Mouse (Mus musculus): ENCODE measurements around the gene Slc3a2. TPM values are rescaled to one million over a fixed set of nuclear protein-coding genes. Genes with fewer than 3 reads are reported as not detected.
A peak's percentile ranks its signal among the peaks of the same experiment; 100 is the strongest.
"Not testable (repeated sequence)": the region's sequence is repeated elsewhere in the genome, so short reads cannot be mapped to it uniquely, and the experiment has no call there.

The Slc3a2 gene
- polyA plus RNA-seq, 1 experiment from 2014 or later: 123 TPM

DNA sequence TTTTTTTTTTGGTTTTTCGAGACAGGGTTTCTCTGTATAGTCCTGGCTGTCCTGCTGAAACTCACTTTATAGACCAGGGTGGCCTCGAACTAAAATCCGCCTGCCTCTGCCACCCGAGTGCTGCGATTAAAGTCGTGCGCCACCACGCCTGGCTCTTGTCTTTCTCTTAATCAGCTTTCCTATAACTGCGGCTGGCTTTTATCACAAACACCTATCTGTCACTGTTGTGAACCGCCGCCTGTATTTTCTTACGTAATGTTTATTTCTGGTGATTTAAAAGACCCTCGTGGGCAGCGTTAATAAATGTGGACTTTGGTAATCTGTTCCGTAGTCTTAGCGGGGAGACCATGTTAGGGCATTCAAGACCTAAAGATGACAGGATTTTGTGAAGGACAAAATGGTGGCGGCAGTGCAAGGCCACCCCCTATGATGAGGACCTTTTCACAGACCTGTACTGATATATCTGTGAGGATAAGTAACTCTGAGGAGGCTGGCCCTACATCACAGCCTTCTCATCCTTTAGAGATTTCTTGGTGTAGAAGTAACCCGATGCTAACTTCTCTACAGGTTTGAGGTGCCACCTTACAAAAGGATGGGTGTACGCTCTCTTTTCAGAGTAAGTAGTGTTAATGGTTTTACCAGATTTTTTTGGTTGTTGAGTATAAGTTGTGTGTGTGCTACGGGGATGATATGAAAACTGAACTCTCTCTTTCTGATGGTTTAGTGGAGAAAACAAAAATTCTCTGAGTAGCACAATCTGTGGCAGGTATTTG is 591 bp upstream of the Slc3a2 start:
- no peaks in the 10 kb centered on the region for H3K9me3 ChIP-seq (ENCODE audit: control insufficient read depth, low read length)
- peak overlapping the region; percentile 98 for H3K9ac ChIP-seq (ENCODE audit: low read depth, low read length)
- ATAC-seq (ENCODE audit: low FRiP score): no peak
- DNase-seq (ENCODE audit: low spot score): peak; percentile 45
- peaks cover 7% of the 10 kb centered on the region; the same call in 1 of the 2 replicates for H3K36me3 ChIP-seq (ENCODE audit: control insufficient read depth, insufficient read depth, low read length)
- H3K4me1 ChIP-seq (replicated peaks; ENCODE audit: control insufficient read depth, insufficient read depth, low read length): no peaks in the 10 kb centered on the region
- under 1% methylated on average over 20 of the region's 20 CpGs for WGBS
- peak overlapping the region; percentile 44 for H3K4me2 ChIP-seq (replicated peaks; ENCODE audit: low read depth, low read length)
- H3K4me3 ChIP-seq (ENCODE audit: low read depth, low read length): peak overlapping the region; percentile 84
- H3K27me3 ChIP-seq (ENCODE audit: control insufficient read depth, insufficient read depth, low read length): no peaks in the 10 kb centered on the region
- peak overlapping the region; percentile 77 for H3K27ac ChIP-seq (ENCODE audit: low read depth, low read length)

DNA sequence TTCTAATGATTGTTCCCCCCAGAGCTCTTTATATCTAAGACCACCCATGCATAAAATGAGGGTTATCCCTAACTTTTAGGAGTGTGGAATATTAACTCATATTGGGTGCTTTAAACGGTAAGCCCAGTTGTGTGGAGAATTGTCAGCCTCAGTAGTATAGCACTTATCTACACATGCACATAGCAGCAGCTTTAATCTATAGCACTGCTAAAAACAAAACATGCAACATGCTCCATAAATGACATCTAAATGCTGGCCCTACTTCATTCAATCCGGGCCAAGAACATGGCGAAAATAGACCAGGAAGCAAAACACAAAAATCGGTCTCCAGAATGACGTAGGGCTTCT is 636 bp downstream of the Slc3a2 start:
- peak overlapping the region; percentile 88 for H3K27ac ChIP-seq (ENCODE audit: low read depth, low read length)
- no peak; the same call in 1 of the 2 replicates for ATAC-seq (ENCODE audit: low FRiP score)
- WGBS: 1% methylated on average over 5 of the region's 5 CpGs

DNA sequence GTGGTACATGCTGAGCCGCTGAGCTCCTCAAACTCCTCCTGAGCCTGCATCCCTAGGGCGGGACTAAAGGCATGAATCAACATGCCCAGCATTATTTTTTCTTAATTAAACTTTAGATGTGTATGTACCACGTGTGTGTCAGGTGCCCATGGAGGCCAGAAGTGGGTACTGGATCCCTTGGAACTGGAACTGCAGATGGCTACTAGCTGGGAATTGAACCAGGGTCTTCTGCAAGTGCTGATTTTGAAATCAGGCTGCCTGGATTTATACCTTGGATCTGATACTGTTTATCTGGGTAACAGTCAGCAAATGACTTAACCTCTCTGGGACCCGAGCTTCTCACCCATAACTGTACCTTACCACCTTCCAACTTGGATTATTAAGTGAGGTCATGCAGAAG is 1.1 kb downstream of the Slc3a2 start:
- peaks cover 7% of the 10 kb centered on the region; the same call in 1 of the 2 replicates for H3K36me3 ChIP-seq (ENCODE audit: control insufficient read depth, insufficient read depth, low read length)
- no peaks in the 10 kb centered on the region for H3K4me1 ChIP-seq (replicated peaks; ENCODE audit: control insufficient read depth, insufficient read depth, low read length)
- DNase-seq (ENCODE audit: low spot score) (no peak), ATAC-seq (ENCODE audit: low FRiP score) (no peak)
- H3K9ac ChIP-seq (ENCODE audit: low read depth, low read length): peak overlapping the region; percentile 88
- H3K4me3 ChIP-seq (ENCODE audit: low read depth, low read length): peak overlapping the region; percentile 84
- no peaks in the 10 kb centered on the region for H3K27me3 ChIP-seq (ENCODE audit: control insufficient read depth, insufficient read depth, low read length)
- 73% methylated on average over 4 of the region's 4 CpGs for WGBS
- H3K4me2 ChIP-seq (replicated peaks; ENCODE audit: low read depth, low read length): peak overlapping the region; percentile 69
- no peaks in the 10 kb centered on the region for H3K9me3 ChIP-seq (ENCODE audit: control insufficient read depth, low read length)
- H3K27ac ChIP-seq (ENCODE audit: low read depth, low read length): no peak overlapping the region

More for the DNA sequence above, 636 bp downstream of the Slc3a2 start:
- Histone ChIP-seq H3K9me3 (ENCODE audit: control insufficient read depth, low read length) (no peaks in the 10 kb centered on the region), H3K9ac (ENCODE audit: low read depth, low read length) (peak overlapping the region; percentile 88), H3K27me3 (ENCODE audit: control insufficient read depth, insufficient read depth, low read length) (no peaks in the 10 kb centered on the region), H3K4me1 (replicated peaks; ENCODE audit: control insufficient read depth, insufficient read depth, low read length) (no peaks in the 10 kb centered on the region), H3K4me2 (replicated peaks; ENCODE audit: low read depth, low read length) (peak overlapping the region; percentile 69), H3K4me3 (ENCODE audit: low read depth, low read length) (peak overlapping the region; percentile 84), H3K36me3 (ENCODE audit: control insufficient read depth, insufficient read depth, low read length) (peaks cover 7% of the 10 kb centered on the region; the same call in 1 of the 2 replicates)
- no peak for DNase-seq (ENCODE audit: low spot score)

DNA sequence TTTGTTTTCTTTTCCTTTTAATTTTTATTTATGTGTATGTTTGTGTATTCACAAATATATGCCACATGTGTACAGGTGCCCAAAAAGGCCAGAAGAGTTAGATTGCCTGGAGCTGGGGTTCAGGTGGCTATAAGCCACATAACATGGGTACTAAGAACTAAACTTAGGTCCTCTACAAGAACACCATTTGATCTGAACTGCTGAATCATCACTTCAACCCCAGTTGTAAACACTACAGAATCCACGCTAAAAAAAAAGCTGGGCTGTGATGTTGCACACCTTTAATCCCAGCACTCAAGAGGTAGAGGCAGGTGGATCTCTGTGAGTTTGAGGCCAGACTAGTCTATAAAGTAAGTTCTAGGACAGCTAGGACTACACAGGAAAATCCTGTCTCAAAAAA is 1.8 kb downstream of the Slc3a2 start:
- Histone ChIP-seq H3K4me2 (replicated peaks; ENCODE audit: low read depth, low read length) (no peak overlapping the region), H3K9ac (ENCODE audit: low read depth, low read length) (no peak overlapping the region), H3K27ac (ENCODE audit: low read depth, low read length) (no peak overlapping the region), H3K36me3 (ENCODE audit: control insufficient read depth, insufficient read depth, low read length) (peaks cover 6% of the 10 kb centered on the region; the same call in 1 of the 2 replicates), H3K4me1 (replicated peaks; ENCODE audit: control insufficient read depth, insufficient read depth, low read length) (no peaks in the 10 kb centered on the region), H3K9me3 (ENCODE audit: control insufficient read depth, low read length) (no peaks in the 10 kb centered on the region), H3K4me3 (ENCODE audit: low read depth, low read length) (no peak overlapping the region), H3K27me3 (ENCODE audit: control insufficient read depth, insufficient read depth, low read length) (no peaks in the 10 kb centered on the region)
- no peak for ATAC-seq (ENCODE audit: low FRiP score)
- 85% methylated on average over 1 of the region's 1 CpGs for WGBS
- no peak for DNase-seq (ENCODE audit: low spot score)

GRCm38 (mm10) chr19:8719037-8719436 is 4.1 kb downstream of the Slc3a2 start:
- H3K27me3 ChIP-seq (ENCODE audit: control insufficient read depth, insufficient read depth, low read length); H3K4me3 ChIP-seq (ENCODE audit: low read depth, low read length): not testable (repeated sequence)

DNA sequence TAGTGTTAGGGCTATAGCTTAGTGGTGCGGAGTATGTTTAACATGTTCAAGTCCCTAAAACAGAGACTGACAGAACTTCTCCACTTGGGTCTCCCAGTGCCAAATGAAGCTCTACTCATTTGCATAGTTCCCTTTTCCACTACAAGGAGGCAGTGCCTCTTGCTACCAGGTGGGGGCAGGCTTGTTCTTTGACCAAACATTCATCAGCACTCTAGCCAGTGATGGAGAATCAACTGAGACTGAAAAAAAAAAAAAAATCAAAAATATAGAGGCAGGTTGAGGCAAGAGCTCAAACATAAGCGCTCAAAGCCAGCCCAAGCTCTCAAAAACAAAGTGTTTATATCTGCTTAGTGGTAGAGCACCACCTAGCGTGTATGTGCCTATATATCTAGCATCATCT is 4.8 kb downstream of the Slc3a2 start:
- Histone ChIP-seq H3K9me3 (ENCODE audit: control insufficient read depth, low read length) (no peaks in the 10 kb centered on the region), H3K9ac (ENCODE audit: low read depth, low read length) (no peak overlapping the region), H3K27ac (ENCODE audit: low read depth, low read length) (no peak overlapping the region), H3K4me2 (replicated peaks; ENCODE audit: low read depth, low read length) (no peak overlapping the region), H3K4me3 (ENCODE audit: low read depth, low read length) (no peak overlapping the region), H3K36me3 (ENCODE audit: control insufficient read depth, insufficient read depth, low read length) (no peaks in the 10 kb centered on the region), H3K27me3 (ENCODE audit: control insufficient read depth, insufficient read depth, low read length) (no peaks in the 10 kb centered on the region), H3K4me1 (replicated peaks; ENCODE audit: control insufficient read depth, insufficient read depth, low read length) (no peaks in the 10 kb centered on the region)
- DNase-seq (ENCODE audit: low spot score) (peak; percentile 75), ATAC-seq (ENCODE audit: low FRiP score) (no peak)
- WGBS: 74% methylated on average over 3 of the region's 3 CpGs

More at GRCm38 (mm10) chr19:8719037-8719436, 4.1 kb downstream of the Slc3a2 start:
- not testable (repeated sequence) for H3K27ac ChIP-seq (ENCODE audit: low read depth, low read length); H3K36me3 ChIP-seq (ENCODE audit: control insufficient read depth, insufficient read depth, low read length); H3K4me1 ChIP-seq (replicated peaks; ENCODE audit: control insufficient read depth, insufficient read depth, low read length); DNase-seq (ENCODE audit: low spot score); H3K9ac ChIP-seq (ENCODE audit: low read depth, low read length); ATAC-seq (ENCODE audit: low FRiP score); H3K4me2 ChIP-seq (replicated peaks; ENCODE audit: low read depth, low read length); H3K9me3 ChIP-seq (ENCODE audit: control insufficient read depth, low read length)

- no peak for ATAC-seq (ENCODE audit: low FRiP score)
- no peaks in the 10 kb centered on the region for H3K4me1 ChIP-seq (replicated peaks; ENCODE audit: control insufficient read depth, insufficient read depth, low read length)
- H3K27ac ChIP-seq (ENCODE audit: low read depth, low read length): no peak overlapping the region
- WGBS: 67% methylated on average over 8 of the region's 10 CpGs
- no peaks in the 10 kb centered on the region for H3K36me3 ChIP-seq (ENCODE audit: control insufficient read depth, insufficient read depth, low read length)
- H3K27me3 ChIP-seq (ENCODE audit: control insufficient read depth, insufficient read depth, low read length): no peaks in the 10 kb centered on the region
- H3K9ac ChIP-seq (ENCODE audit: low read depth, low read length): no peak overlapping the region
- DNase-seq (ENCODE audit: low spot score): no peak
- H3K4me2 ChIP-seq (replicated peaks; ENCODE audit: low read depth, low read length): no peak overlapping the region
- H3K4me3 ChIP-seq (ENCODE audit: low read depth, low read length): no peak overlapping the region
- H3K9me3 ChIP-seq (ENCODE audit: control insufficient read depth, low read length): no peaks in the 10 kb centered on the region
Measured at GRCm38 (mm10) chr19:8716767-8717475, 6.2 kb downstream of the Slc3a2 start.

DNA sequence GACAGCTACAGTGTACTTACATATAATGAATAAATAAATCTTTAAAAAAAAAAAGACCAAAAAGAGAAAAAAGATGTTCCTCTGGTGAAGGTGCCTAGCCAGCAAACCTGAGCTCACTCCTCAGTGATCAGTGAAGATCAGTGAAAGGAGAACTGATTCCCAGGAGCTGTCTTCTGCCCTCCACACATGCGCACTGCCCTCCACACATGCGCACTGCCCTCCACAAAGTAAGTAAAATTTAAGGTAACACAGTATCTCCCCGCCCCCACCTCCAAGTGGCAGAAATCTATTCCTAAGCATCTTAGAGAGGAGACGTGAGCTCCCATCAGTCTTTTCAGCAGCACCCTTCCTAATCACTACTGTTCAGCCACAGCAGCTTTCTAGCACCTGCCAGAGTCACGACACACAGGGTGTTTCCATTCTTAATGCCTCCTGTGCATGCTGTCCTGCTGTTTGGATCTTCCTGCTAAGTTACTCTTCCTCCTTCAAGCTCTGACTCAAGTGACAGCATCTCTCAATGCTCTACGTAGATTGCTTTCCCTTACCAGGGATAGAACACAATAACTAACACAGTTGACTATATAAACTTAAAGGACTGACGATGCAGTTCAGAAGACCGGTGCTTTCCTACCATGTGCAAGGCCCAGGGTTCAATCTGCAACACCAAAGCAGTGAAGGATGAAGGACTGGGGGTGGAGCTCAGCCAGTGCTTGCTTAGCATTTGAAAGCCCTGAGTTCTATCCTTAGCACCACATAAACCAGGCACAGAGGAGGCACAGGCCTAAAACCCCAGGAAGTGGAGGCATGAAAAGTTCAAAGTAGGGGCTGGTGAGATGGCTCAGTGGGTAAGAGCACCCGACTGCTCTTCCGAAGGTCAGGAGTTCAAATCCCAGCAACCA is 7.1 kb downstream of the Slc3a2 start:
- no peak for ATAC-seq (ENCODE audit: low FRiP score)
- no peak for DNase-seq (ENCODE audit: low spot score)
- Histone ChIP-seq H3K36me3 (ENCODE audit: control insufficient read depth, insufficient read depth, low read length) (no peaks in the 10 kb centered on the region), H3K4me2 (replicated peaks; ENCODE audit: low read depth, low read length) (no peak overlapping the region), H3K9me3 (ENCODE audit: control insufficient read depth, low read length) (no peaks in the 10 kb centered on the region), H3K9ac (ENCODE audit: low read depth, low read length) (no peak overlapping the region), H3K4me1 (replicated peaks; ENCODE audit: control insufficient read depth, insufficient read depth, low read length) (0 out of 2 replicates have a peak, but pooled peaks cover 5% of the 10 kb centered on the region), H3K27ac (ENCODE audit: low read depth, low read length) (no peak overlapping the region), H3K4me3 (ENCODE audit: low read depth, low read length) (no peak overlapping the region), H3K27me3 (ENCODE audit: control insufficient read depth, insufficient read depth, low read length) (no peaks in the 10 kb centered on the region)
- WGBS: 56% methylated on average over 10 of the region's 10 CpGs
